In genomic region chr7:137318924-137319885, GRCm38 (mm10) we compare ENCODE assay signal across 8 mouse cellular contexts. TPM values are rescaled to one million over a fixed set of nuclear protein-coding genes. Genes with fewer than 3 reads are reported as not detected.
DNase-seq lines count a peak whose midpoint lies in the region; TF ChIP-seq lines count a peak whose summit lies in the region.

No protein-coding gene starts in this region.

- TF ChIP-seq POLR2A in testis, adult 2 months (IDR thresholded peaks at IDR 0.05; ENCODE audit: control insufficient read depth, low read depth, low read length), result no peak

- peak; percentile 11; the same call in 1 of the 2 replicates for TF ChIP-seq CTCF in testis, adult 2 months (IDR thresholded peaks at IDR 0.05; ENCODE audit: control insufficient read depth, insufficient read depth, insufficient replicate concordance, low read depth, low read length)

- H3K4me3 ChIP-seq in hindbrain, embryonic 10.5 days, result peak overlapping the region; percentile 79
- H3K4me3 ChIP-seq in testis, adult 2 months (ENCODE audit: control insufficient read depth, low read depth, low read length), result peak overlapping the region; percentile 4

- peak overlapping the region; percentile 69; the same call in 1 of the 2 replicates for H3K27ac ChIP-seq in hindbrain, embryonic 10.5 days
- H3K27ac ChIP-seq in testis, adult 2 months (ENCODE audit: control insufficient read depth, insufficient read depth, low read depth, low read length), result no peak overlapping the region

- H3K9me3 ChIP-seq in hindbrain, embryonic 10.5 days, result no peaks in the 10 kb centered on the region

- WGBS in hindbrain, embryonic 10.5 days, result 1% methylated on average over 48 of the region's 48 CpGs

- H3K4me1 ChIP-seq in hindbrain, embryonic 10.5 days (replicated peaks), result peaks cover 90% of the 10 kb centered on the region
- peaks cover 28% of the 10 kb centered on the region for H3K4me1 ChIP-seq in testis, adult 2 months (ENCODE audit: control insufficient read depth, insufficient read depth, low read length)

- peaks cover 100% of the 10 kb centered on the region for H3K27me3 ChIP-seq in hindbrain, embryonic 10.5 days (ENCODE audit: insufficient read depth, poor library complexity, severe bottlenecking)
- peaks cover 6% of the 10 kb centered on the region for H3K27me3 ChIP-seq in testis, adult 2 months (ENCODE audit: control insufficient read depth, insufficient read depth, low read length)

- peak; percentile 78 for DNase-seq in adrenal gland, postnatal 10 days
- DNase-seq in adrenal gland, adult 8-10 months, result no peak
- peak; percentile 27 to 75 for DNase-seq in spleen, postnatal 4 days (ENCODE audit: low spot score in 2 of 2)
- no peak for DNase-seq in spleen, postnatal 14 days (ENCODE audit: low spot score in 2 of 2)
- DNase-seq in hindbrain, embryonic 10.5 days (ENCODE audit: low spot score), result peak; percentile 78
- peak; percentile 64 for DNase-seq in lung, postnatal 14 days
- no peak for DNase-seq in urinary bladder, postnatal 10 days (ENCODE audit: low spot score)

- no peaks in the 10 kb centered on the region for H3K36me3 ChIP-seq in hindbrain, embryonic 10.5 days
- no peaks in the 10 kb centered on the region for H3K36me3 ChIP-seq in testis, adult 2 months (ENCODE audit: control insufficient read depth, insufficient read depth, low read length)

RNA-seq across cellular contexts. Expression of gene Ebf3, which starts 5.0 kb away (rescaled TPM):
- total RNA-seq in adrenal gland, postnatal 10 days (2021), result 10 to 100 TPM; 11.7 to 22.6 TPM
- total RNA-seq in adrenal gland, adult 8-10 months (2022), result 1 to 10 TPM; 1.2 to 4.9 (median 2.8) TPM
- polyA plus RNA-seq in hindbrain, embryonic 10.5 days (2016; fragmentation: Nextera tagmentation; extraction: Ambion mirVana), result 5.7 and 7.4 TPM in 2 replicates
- 2.6 and 3.1 TPM in 2 replicates for polyA plus RNA-seq in testis, adult 2 months (2012; rRNA removed)

Comparison
In these comparisons a context has a peak if more than half of its experiments do, and no peak if none do; other contexts are left out.
1. DNase-seq: peak in adrenal gland, postnatal 10 days (single experiment), spleen, postnatal 4 days (2 of 2), hindbrain, embryonic 10.5 days (single experiment) and lung, postnatal 14 days (single experiment); none in adrenal gland, adult 8-10 months (single experiment), spleen, postnatal 14 days (0 of 2) and urinary bladder, postnatal 10 days (single experiment).